Mouse (Mus musculus): ENCODE measurements at regions not wholly inside any gene's neighbourhood (a gene's known extent, or its start where the extent isn't known, plus 50 kb on each side); places are given as distances from the start of the nearest gene placed in this dataset.

GRCm38 (mm10) chr1:34760547-34760946, 82.3 kb downstream of the Fam168b start:
- TF ChIP-seq CTCF (IDR thresholded peaks at IDR 0.05; ENCODE audit: control insufficient read depth, insufficient read depth, low read length) (no peak), POLR2A (IDR thresholded peaks at IDR 0.05; ENCODE audit: borderline replicate concordance, control insufficient read depth, low read depth, low read length) (no peak)
